Mouse (Mus musculus): ENCODE measurements around the gene Plekho2. TPM values are rescaled to one million over a fixed set of nuclear protein-coding genes. Genes with fewer than 3 reads are reported as not detected.

Plekho2 gene
- polyA plus RNA-seq, 1 experiment from 2014 or later = 20.3 TPM

DNA sequence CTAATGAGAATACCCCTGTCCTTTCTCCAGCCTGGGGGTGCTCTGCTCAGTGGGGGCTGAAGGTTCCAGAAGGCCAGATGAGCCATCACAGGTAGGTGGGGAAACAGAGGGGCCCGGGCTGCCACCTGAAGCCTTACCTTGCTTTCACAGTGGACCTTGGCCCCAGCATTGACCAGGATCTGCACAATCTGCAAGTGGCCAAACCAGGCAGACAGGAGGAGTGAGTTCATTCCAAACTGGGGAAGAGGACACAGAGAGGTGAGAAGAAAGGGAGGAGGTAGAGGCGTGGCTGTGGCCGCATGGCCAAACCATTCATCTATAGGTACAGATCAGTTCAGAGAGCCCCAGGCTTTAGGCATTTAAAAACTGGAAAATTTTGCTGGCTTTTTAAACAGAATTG, 67.3 kb downstream of the Plekho2 start:
- no peak overlapping the region for H3K4me3 ChIP-seq (ENCODE audit: low read depth, low read length)
- ATAC-seq (no peak), DNase-seq (ENCODE audit: low spot score) (no peak)
- no peak overlapping the region for H3K9ac ChIP-seq (replicated peaks; ENCODE audit: low read depth)
- no peaks in the 10 kb centered on the region for H3K27me3 ChIP-seq (replicated peaks; ENCODE audit: insufficient read depth, low read length)
- H3K36me3 ChIP-seq (ENCODE audit: insufficient read depth, low read length) = no peaks in the 10 kb centered on the region
- H3K27ac ChIP-seq (ENCODE audit: low read length) = no peak overlapping the region
- no peaks in the 10 kb centered on the region for H3K4me1 ChIP-seq (ENCODE audit: insufficient read depth, low read depth, low read length)
- WGBS = 62% methylated on average over 3 of the region's 3 CpGs
- TF ChIP-seq EP300 (IDR thresholded peaks at IDR 0.05) = no peak
- no peak for TF ChIP-seq CTCF (IDR thresholded peaks at IDR 0.05)
- no peak overlapping the region for H3K4me2 ChIP-seq (replicated peaks; ENCODE audit: low read depth, low read length)
- H3K9me3 ChIP-seq (ENCODE audit: low read length) = no peaks in the 10 kb centered on the region

DNA sequence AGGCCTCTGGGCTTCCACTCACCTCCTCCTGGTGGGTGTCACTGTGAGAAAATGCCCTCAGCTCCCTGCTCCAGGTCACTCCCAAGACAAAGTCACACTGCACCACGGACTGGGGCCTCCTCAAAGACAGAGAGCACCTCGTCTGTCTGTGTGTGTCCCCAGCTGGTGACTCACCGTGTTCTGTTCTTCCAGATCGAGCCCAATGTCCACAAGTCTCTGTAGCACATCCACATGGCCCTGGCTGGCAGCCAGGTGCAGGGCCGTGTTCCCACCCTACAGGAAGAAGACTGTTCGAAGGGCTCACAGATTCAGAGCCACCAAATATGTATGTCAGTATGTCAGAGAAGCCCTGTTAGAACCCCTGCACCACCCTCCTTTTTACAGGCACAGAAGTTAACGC, 71.4 kb downstream of the Plekho2 start:
- Histone ChIP-seq H3K27me3 (replicated peaks; ENCODE audit: insufficient read depth, low read length) (no peaks in the 10 kb centered on the region), H3K4me3 (ENCODE audit: low read depth, low read length) (no peak overlapping the region), H3K4me2 (replicated peaks; ENCODE audit: low read depth, low read length) (no peak overlapping the region), H3K9me3 (ENCODE audit: low read length) (no peaks in the 10 kb centered on the region), H3K4me1 (ENCODE audit: insufficient read depth, low read depth, low read length) (no peaks in the 10 kb centered on the region), H3K9ac (replicated peaks; ENCODE audit: low read depth) (no peak overlapping the region), H3K27ac (ENCODE audit: low read length) (no peak overlapping the region), H3K36me3 (ENCODE audit: insufficient read depth, low read length) (no peaks in the 10 kb centered on the region)
- DNase-seq (ENCODE audit: low spot score) = no peak
- no peak for ATAC-seq
- no peak for TF ChIP-seq CTCF (IDR thresholded peaks at IDR 0.05)
- WGBS = 23% methylated on average over 7 of the region's 7 CpGs

DNA sequence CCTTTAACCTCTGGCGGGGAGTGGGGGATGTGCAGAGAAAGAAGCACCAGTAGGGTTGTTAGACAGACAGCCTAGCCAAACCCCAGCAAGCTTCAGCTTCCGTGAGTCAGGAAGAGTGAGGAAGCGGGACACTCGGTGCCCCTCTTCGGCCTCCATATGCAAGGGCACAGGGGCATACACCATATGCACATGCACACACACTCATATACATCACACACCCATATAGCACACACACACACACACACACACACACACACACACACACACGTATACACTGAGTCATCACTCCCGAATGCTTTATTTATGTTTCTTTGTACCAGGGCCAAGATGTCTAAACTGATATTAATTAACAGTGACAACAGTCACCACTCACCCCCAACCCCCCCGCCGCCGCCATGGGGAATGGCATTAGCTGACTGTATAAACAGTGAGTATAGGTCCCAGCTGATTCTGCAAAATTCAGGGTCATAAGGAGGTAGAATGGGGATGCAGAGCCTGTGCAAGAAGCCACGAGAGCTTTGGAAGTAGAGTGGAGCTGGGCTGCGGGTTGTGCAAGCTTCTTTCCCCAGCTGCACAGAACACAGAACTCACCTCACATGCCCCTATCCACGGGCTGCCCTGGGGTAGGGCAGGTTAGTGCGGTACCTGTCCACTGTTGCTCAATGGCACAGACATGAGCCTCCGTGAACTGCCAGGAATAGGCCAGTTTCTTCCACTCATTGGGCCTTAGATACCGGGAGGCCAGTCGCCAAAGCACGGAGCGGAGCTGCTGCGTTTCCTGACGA, 76.9 kb downstream of the Plekho2 start:
- Histone ChIP-seq H3K4me2 (replicated peaks; ENCODE audit: low read depth, low read length) (no peak overlapping the region), H3K9me3 (ENCODE audit: low read length) (no peaks in the 10 kb centered on the region), H3K36me3 (ENCODE audit: insufficient read depth, low read length) (no peaks in the 10 kb centered on the region), H3K4me3 (ENCODE audit: low read depth, low read length) (no peak overlapping the region), H3K27ac (ENCODE audit: low read length) (no peak overlapping the region), H3K9ac (replicated peaks; ENCODE audit: low read depth) (no peak overlapping the region), H3K27me3 (replicated peaks; ENCODE audit: insufficient read depth, low read length) (no peaks in the 10 kb centered on the region), H3K4me1 (ENCODE audit: insufficient read depth, low read depth, low read length) (no peaks in the 10 kb centered on the region)
- ATAC-seq (peak; percentile 54), DNase-seq (ENCODE audit: low spot score) (no peak)
- TF ChIP-seq EP300 (IDR thresholded peaks at IDR 0.05) (no peak), CTCF (IDR thresholded peaks at IDR 0.05) (no peak)
- WGBS = 45% methylated on average over 21 of the region's 21 CpGs

Other genes starting within 250 kb of the Plekho2 start
- 8.6 and 8.7 TPM in 2 replicates for gene Pdcd7, start 233.9 kb downstream of the Plekho2 start, polyA plus RNA-seq (2015; fragmentation: Nextera tagmentation; extraction: Ambion mirVana)
- 0.33 and 0.40 TPM in 2 replicates for gene Ubap1l, start 219.0 kb downstream of the Plekho2 start, polyA plus RNA-seq (2015; fragmentation: Nextera tagmentation; extraction: Ambion mirVana)
- 2.4 and 2.9 TPM in 2 replicates for gene Kbtbd13, start 188.4 kb downstream of the Plekho2 start, polyA plus RNA-seq (2015; fragmentation: Nextera tagmentation; extraction: Ambion mirVana)
- gene Rasl12, start 181.5 kb downstream of the Plekho2 start, polyA plus RNA-seq (2015; fragmentation: Nextera tagmentation; extraction: Ambion mirVana) = 73.2 and 84.4 TPM in 2 replicates
- gene Slc51b, start 157.1 kb downstream of the Plekho2 start, polyA plus RNA-seq (2015; fragmentation: Nextera tagmentation; extraction: Ambion mirVana) = not detected in 2 replicates
- 10.2 and 11.5 TPM in 2 replicates for gene Mtfmt, start 144.3 kb downstream of the Plekho2 start, polyA plus RNA-seq (2015; fragmentation: Nextera tagmentation; extraction: Ambion mirVana)
- 94.0 and 94.2 TPM in 2 replicates for gene Spg21, start 119.1 kb downstream of the Plekho2 start, polyA plus RNA-seq (2015; fragmentation: Nextera tagmentation; extraction: Ambion mirVana)
- gene Ankdd1a, start 59.8 kb downstream of the Plekho2 start, polyA plus RNA-seq (2015; fragmentation: Nextera tagmentation; extraction: Ambion mirVana) = not detected in 2 replicates
- 0.56 and 0.87 TPM in 2 replicates for gene Pif1, start 7.1 kb upstream of the Plekho2 start, polyA plus RNA-seq (2015; fragmentation: Nextera tagmentation; extraction: Ambion mirVana)
- 6.1 and 6.5 TPM in 2 replicates for gene Rbpms2, start 49.6 kb upstream of the Plekho2 start, polyA plus RNA-seq (2015; fragmentation: Nextera tagmentation; extraction: Ambion mirVana)
- 639 and 649 TPM in 2 replicates for gene Oaz2, start 88.0 kb upstream of the Plekho2 start, polyA plus RNA-seq (2015; fragmentation: Nextera tagmentation; extraction: Ambion mirVana)
- gene Zfp609, start 247.5 kb upstream of the Plekho2 start, polyA plus RNA-seq (2015; fragmentation: Nextera tagmentation; extraction: Ambion mirVana) = 4.8 and 5.0 TPM in 2 replicates